ENCODE assay signal across 14 mouse cellular contexts in genomic region chr11:34975771-34976302, GRCm38 (mm10).
A peak's percentile ranks its signal among the peaks of the same experiment; 100 is the strongest.
DNase-seq lines count a peak whose midpoint lies in the region; ATAC-seq lines count a peak whose summit lies in the region.
"Had no signal": no experiment of that assay in that cellular context is flagged by ENCODE, and none has a peak within 500 bp of the region (broad histone marks: within the 10 kb centered on the region; RNA-seq: fewer than 3 reads in every experiment).

No protein-coding gene starts in this region.

- H3K9ac ChIP-seq in kidney, embryonic 15.5 days: no peak overlapping the region
- H3K9ac ChIP-seq in embryonic facial prominence, embryonic 14.5 days (ENCODE audit: low read depth, low read length): no peak overlapping the region
- no peak overlapping the region for H3K9ac ChIP-seq in forebrain, embryonic 13.5 days
- H3K9ac ChIP-seq: lung, embryonic 15.5 days; midbrain, embryonic 13.5 days had no signal

- H3K4me2 ChIP-seq in kidney, embryonic 15.5 days: no peak overlapping the region
- no peak overlapping the region for H3K4me2 ChIP-seq in embryonic facial prominence, embryonic 14.5 days (ENCODE audit: low read depth, low read length)
- no peak overlapping the region for H3K4me2 ChIP-seq in forebrain, embryonic 13.5 days
- H3K4me2 ChIP-seq: lung, embryonic 15.5 days; midbrain, embryonic 13.5 days had no signal

- H3K27ac ChIP-seq in kidney, embryonic 15.5 days: no peak overlapping the region
- no peak overlapping the region for H3K27ac ChIP-seq in embryonic facial prominence, embryonic 14.5 days (replicated peaks; ENCODE audit: low read depth, low read length)
- H3K27ac ChIP-seq in forebrain, embryonic 13.5 days: no peak overlapping the region
- H3K27ac ChIP-seq: forebrain, embryonic 10.5 days; lung, embryonic 15.5 days; midbrain, embryonic 13.5 days had no signal

- H3K27me3 ChIP-seq in kidney, embryonic 15.5 days: no peaks in the 10 kb centered on the region
- H3K27me3 ChIP-seq in embryonic facial prominence, embryonic 14.5 days (replicated peaks; ENCODE audit: control insufficient read depth, insufficient read depth, low read length): no peaks in the 10 kb centered on the region
- no peaks in the 10 kb centered on the region for H3K27me3 ChIP-seq in forebrain, embryonic 13.5 days
- H3K27me3 ChIP-seq: lung, embryonic 15.5 days; midbrain, embryonic 13.5 days had no signal

- 42% methylated on average over 8 of the region's 8 CpGs for WGBS in kidney, embryonic 15.5 days
- 36% methylated on average over 8 of the region's 8 CpGs for WGBS in embryonic facial prominence, embryonic 14.5 days
- WGBS in forebrain, embryonic 13.5 days: 85% methylated on average over 8 of the region's 8 CpGs

- no peaks in the 10 kb centered on the region for H3K4me1 ChIP-seq in kidney, embryonic 15.5 days
- 0 out of 2 replicates have a peak, but pooled peaks cover 3% of the 10 kb centered on the region for H3K4me1 ChIP-seq in embryonic facial prominence, embryonic 14.5 days (ENCODE audit: control insufficient read depth, insufficient read depth, low read length)
- H3K4me1 ChIP-seq in forebrain, embryonic 13.5 days: 0 out of 2 replicates have a peak, but pooled peaks cover 3% of the 10 kb centered on the region
- H3K4me1 ChIP-seq: forebrain, embryonic 10.5 days; midbrain, embryonic 13.5 days had no signal

- no peak for ATAC-seq in kidney, embryonic 15.5 days (replicated peaks; ENCODE audit: low FRiP score)
- ATAC-seq in embryonic facial prominence, embryonic 14.5 days (ENCODE audit: low read depth): 0 out of 2 replicates have a peak, but pooled peaks have one; percentile 22
- no peak for ATAC-seq in forebrain, embryonic 13.5 days
- ATAC-seq: midbrain, embryonic 13.5 days had no signal

- peak; percentile 7 for DNase-seq in embryo, embryonic 11 days
- DNase-seq in embryo, embryonic 9.5 days (ENCODE audit: extremely low spot score): no peak
- DNase-seq in kidney, adult 18-20 months: peak; percentile 16
- DNase-seq in embryonic facial prominence, embryonic 14.5 days (ENCODE audit: low spot score): peak; percentile 61
- DNase-seq in kidney, postnatal 4 days: peak; percentile 18 to 44
- no peak for DNase-seq in right cerebral cortex, postnatal 10 days (ENCODE audit: low spot score in 2 of 2)
- DNase-seq: B cell, adult 2 months; cerebellum, adult 11 months; gastrocnemius, postnatal 10 days had no signal

- H3K9me3 ChIP-seq in kidney, embryonic 15.5 days (replicated peaks): no peaks in the 10 kb centered on the region
- H3K9me3 ChIP-seq in embryonic facial prominence, embryonic 14.5 days (ENCODE audit: control insufficient read depth, low read length): no peaks in the 10 kb centered on the region
- H3K9me3 ChIP-seq in forebrain, embryonic 13.5 days (replicated peaks): no peaks in the 10 kb centered on the region
- H3K9me3 ChIP-seq: forebrain, embryonic 10.5 days; lung, embryonic 15.5 days; midbrain, embryonic 13.5 days had no signal

- no peaks in the 10 kb centered on the region for H3K36me3 ChIP-seq in kidney, embryonic 15.5 days
- H3K36me3 ChIP-seq in embryonic facial prominence, embryonic 14.5 days (ENCODE audit: control insufficient read depth, insufficient read depth, low read length): no peaks in the 10 kb centered on the region
- no peaks in the 10 kb centered on the region for H3K36me3 ChIP-seq in forebrain, embryonic 13.5 days (ENCODE audit: poor library complexity, severe bottlenecking)
- H3K36me3 ChIP-seq: forebrain, embryonic 10.5 days; lung, embryonic 15.5 days; midbrain, embryonic 13.5 days had no signal

- H3K4me3 ChIP-seq in kidney, embryonic 15.5 days (replicated peaks): no peak overlapping the region
- H3K4me3 ChIP-seq in embryonic facial prominence, embryonic 14.5 days (ENCODE audit: low read depth, low read length): no peak overlapping the region
- no peak overlapping the region for H3K4me3 ChIP-seq in forebrain, embryonic 13.5 days
- H3K4me3 ChIP-seq: forebrain, embryonic 10.5 days; lung, embryonic 15.5 days; midbrain, embryonic 13.5 days had no signal

Comparison
In these comparisons a context has a peak if more than half of its experiments do, and no peak if none do; other contexts are left out.
1. DNase-seq: peak in embryo, embryonic 11 days (single experiment), kidney, adult 18-20 months (single experiment), embryonic facial prominence, embryonic 14.5 days (single experiment) and kidney, postnatal 4 days (2 of 2); none in embryo, embryonic 9.5 days (single experiment) and right cerebral cortex, postnatal 10 days (0 of 2).